Mouse (Mus musculus) forelimb bud, embryonic 11.5 days (tissue): Measurements from ENCODE around the gene Ttc26.
"Not testable (repeated sequence)": the region's sequence is repeated elsewhere in the genome, so short reads cannot be mapped to it uniquely, and the experiment has no call there.

Experiments used
- DNase-seq: peaks from one replicate; pipeline ENCODE4 v3.0.0-alpha.2; 2012; ENCODE audit warnings: low read depth, low spot score

Gene Ttc26

GRCm38 (mm10) chr6:38356661-38357433 is 24.4 kb upstream of the Ttc26 start:
- DNase-seq: not testable (repeated sequence)

GRCm38 (mm10) chr6:38357603-38358252 is 23.5 kb upstream of the Ttc26 start:
- no peak for DNase-seq

GRCm38 (mm10) chr6:38358253-38359027 is 22.8 kb upstream of the Ttc26 start:
- DNase-seq: no peak

GRCm38 (mm10) chr6:38359044-38359735 is 22.1 kb upstream of the Ttc26 start:
- DNase-seq: not testable (repeated sequence)

GRCm38 (mm10) chr6:38359736-38360499 is 21.4 kb upstream of the Ttc26 start:
- DNase-seq: no peak

GRCm38 (mm10) chr6:38361065-38361464 is 20.2 kb upstream of the Ttc26 start:
- no peak for DNase-seq

- DNase-seq: no peak
Measured at GRCm38 (mm10) chr6:38361937-38362336, 19.3 kb upstream of the Ttc26 start.

GRCm38 (mm10) chr6:38363370-38363769 is 17.9 kb upstream of the Ttc26 start:
- DNase-seq: no peak

- no peak for DNase-seq
Measured at GRCm38 (mm10) chr6:38364121-38364520, 17.1 kb upstream of the Ttc26 start.

GRCm38 (mm10) chr6:38369945-38370344 is 11.3 kb upstream of the Ttc26 start:
- no peak for DNase-seq

GRCm38 (mm10) chr6:38374271-38374670 is 7.0 kb upstream of the Ttc26 start:
- no peak for DNase-seq

- DNase-seq: no peak
Measured at GRCm38 (mm10) chr6:38380764-38381128, 523 bp upstream of the Ttc26 start.

- DNase-seq: peak; percentile 10
Measured at GRCm38 (mm10) chr6:38389671-38390070, 8.4 kb downstream of the Ttc26 start.

GRCm38 (mm10) chr6:38432457-38432856 is 51.2 kb downstream of the Ttc26 start:
- DNase-seq: not testable (repeated sequence)

- DNase-seq: peak; percentile 100
Measured at GRCm38 (mm10) chr6:38433261-38434033, 52.2 kb downstream of the Ttc26 start, which contains the start of gene Ubn2. TSS of gene Ubn2 (plus strand) at chr6:38433950.

GRCm38 (mm10) chr6:38434055-38435023 is 53.1 kb downstream of the Ttc26 start:
- DNase-seq: peak; percentile 48

GRCm38 (mm10) chr6:38443842-38444241 is 62.6 kb downstream of the Ttc26 start:
- no peak for DNase-seq

GRCm38 (mm10) chr6:38448295-38448694 is 67.0 kb downstream of the Ttc26 start:
- DNase-seq: no peak

- DNase-seq: no peak
Measured at GRCm38 (mm10) chr6:38453049-38453448, 71.8 kb downstream of the Ttc26 start.
